Mouse (Mus musculus): Measurements from ENCODE around the gene Inafm1. TPM values are rescaled to one million over a fixed set of nuclear protein-coding genes. Genes with fewer than 3 reads are reported as not detected.
A peak's percentile ranks its signal among the peaks of the same experiment; 100 is the strongest.

The Inafm1 gene
- total RNA-seq, 1 experiment = 2.1 TPM

- peaks cover 1 to 2% of the 10 kb centered on the region in 2 experiments; a peak in 1 of 4 replicates for H3K4me1 ChIP-seq (ENCODE audit: control insufficient read depth in 2 of 2, insufficient read depth in 2 of 2, low read length in 2 of 2, poor library complexity in 1 of 2)
- no peaks in the 10 kb centered on the region for H3K9me3 ChIP-seq (ENCODE audit: control insufficient read depth, insufficient read depth, low read depth, low read length)
- DNase-seq (ENCODE audit: low read depth, low spot score) = no peak
- no peak overlapping the region for H3K9ac ChIP-seq (ENCODE audit: insufficient read depth, low read depth, low read length, poor library complexity, severe bottlenecking)
- TF ChIP-seq ZNF384 (IDR thresholded peaks at IDR 0.05; ENCODE audit: low read depth, low read length) = no peak
- no peak for TF ChIP-seq CHD2 (IDR thresholded peaks at IDR 0.05; ENCODE audit: low read depth, low read length)
- no peak for TF ChIP-seq MAFK (IDR thresholded peaks at IDR 0.05; ENCODE audit: insufficient read depth, low read depth, low read length)
- no peak overlapping the region for H3K4me3 ChIP-seq (ENCODE audit: insufficient read depth in 1 of 2, low read depth in 1 of 2, low read length in 2 of 2, poor library complexity in 1 of 2, severe bottlenecking in 1 of 2)
- in situ Hi-C loops (cut with MboI; ENCODE audit: low sequenced_read_pairs in 2 of 2, unreplicated experiment in 2 of 2) = no loop called here
- H3K36me3 ChIP-seq (ENCODE audit: control insufficient read depth, insufficient read depth, low read length, poor library complexity, severe bottlenecking) = no peaks in the 10 kb centered on the region
- no peak overlapping the region for H3K27ac ChIP-seq (ENCODE audit: insufficient read depth, low read depth, low read length, poor library complexity, severe bottlenecking)
These were observed 33.0 kb downstream of the Inafm1 start for GRCm38 (mm10) chr7:16240281-16240977.

GRCm38 (mm10) chr7:16239554-16239997 lies 33.8 kb downstream of the Inafm1 start:
- no peak overlapping the region for H3K27ac ChIP-seq (ENCODE audit: insufficient read depth, low read depth, low read length, poor library complexity, severe bottlenecking)
- no peak for DNase-seq (ENCODE audit: low read depth, low spot score)
- H3K4me3 ChIP-seq (ENCODE audit: insufficient read depth in 1 of 2, low read depth in 1 of 2, low read length in 2 of 2, poor library complexity in 1 of 2, severe bottlenecking in 1 of 2) = no peak overlapping the region
- no peaks in the 10 kb centered on the region for H3K9me3 ChIP-seq (ENCODE audit: control insufficient read depth, insufficient read depth, low read depth, low read length)
- no peaks in the 10 kb centered on the region for H3K36me3 ChIP-seq (ENCODE audit: control insufficient read depth, insufficient read depth, low read length, poor library complexity, severe bottlenecking)
- H3K4me1 ChIP-seq (ENCODE audit: control insufficient read depth in 2 of 2, insufficient read depth in 2 of 2, low read length in 2 of 2, poor library complexity in 1 of 2) = peaks cover 1 to 2% of the 10 kb centered on the region in 2 experiments; a peak in 1 of 4 replicates
- in situ Hi-C loops (cut with MboI; ENCODE audit: low sequenced_read_pairs in 2 of 2, unreplicated experiment in 2 of 2) = no loop called here
- no peak for TF ChIP-seq ZC3H11A (IDR thresholded peaks at IDR 0.05; ENCODE audit: borderline replicate concordance, low read depth, low read length)
- TF ChIP-seq CHD2 (IDR thresholded peaks at IDR 0.05; ENCODE audit: low read depth, low read length) = no peak
- no peak for TF ChIP-seq HCFC1 (IDR thresholded peaks at IDR 0.05; ENCODE audit: borderline replicate concordance, insufficient read depth, low read length)
- no peak for TF ChIP-seq MAFK (IDR thresholded peaks at IDR 0.05; ENCODE audit: insufficient read depth, low read depth, low read length)
- TF ChIP-seq ZNF384 (IDR thresholded peaks at IDR 0.05; ENCODE audit: low read depth, low read length) = no peak
- H3K9ac ChIP-seq (ENCODE audit: insufficient read depth, low read depth, low read length, poor library complexity, severe bottlenecking) = no peak overlapping the region

- Histone ChIP-seq H3K4me3 (ENCODE audit: insufficient read depth in 1 of 2, low read depth in 1 of 2, low read length in 2 of 2, poor library complexity in 1 of 2, severe bottlenecking in 1 of 2) (no peak overlapping the region), H3K27ac (ENCODE audit: insufficient read depth, low read depth, low read length, poor library complexity, severe bottlenecking) (no peak overlapping the region), H3K9ac (ENCODE audit: insufficient read depth, low read depth, low read length, poor library complexity, severe bottlenecking) (no peak overlapping the region), H3K4me1 (ENCODE audit: control insufficient read depth in 2 of 2, insufficient read depth in 2 of 2, low read length in 2 of 2, poor library complexity in 1 of 2) (peaks cover 2 to 4% of the 10 kb centered on the region in 2 experiments; a peak in 2 of 4 replicates), H3K36me3 (ENCODE audit: control insufficient read depth, insufficient read depth, low read length, poor library complexity, severe bottlenecking) (no peaks in the 10 kb centered on the region), H3K9me3 (ENCODE audit: control insufficient read depth, insufficient read depth, low read depth, low read length) (no peaks in the 10 kb centered on the region)
- in situ Hi-C loops (cut with MboI; ENCODE audit: low sequenced_read_pairs in 2 of 2, unreplicated experiment in 2 of 2) = no loop called here
- TF ChIP-seq ZC3H11A (IDR thresholded peaks at IDR 0.05; ENCODE audit: borderline replicate concordance, low read depth, low read length) (no peak), MAFK (IDR thresholded peaks at IDR 0.05; ENCODE audit: insufficient read depth, low read depth, low read length) (peak; percentile 77)
- DNase-seq (ENCODE audit: low read depth, low spot score) = peak; percentile 42
These were observed 43.5 kb downstream of the Inafm1 start for GRCm38 (mm10) chr7:16229869-16230268.

Other genes starting within 250 kb of the Inafm1 start
- 3.5 and 3.6 TPM in 2 replicates for gene Bicra, start 225.7 kb downstream of the Inafm1 start, total RNA-seq (2012; rRNA removed)
- gene Zfp541, start 211.8 kb downstream of the Inafm1 start, total RNA-seq (2012; rRNA removed) = 0.36 and 0.53 TPM in 2 replicates
- gene Napa, start 175.2 kb downstream of the Inafm1 start, total RNA-seq (2012; rRNA removed) = 99.5 and 103 TPM in 2 replicates
- 15.4 and 20.0 TPM in 2 replicates for gene Kptn, start 153.7 kb downstream of the Inafm1 start, total RNA-seq (2012; rRNA removed)
- gene Slc8a2, start 143.8 kb downstream of the Inafm1 start, total RNA-seq (2012; rRNA removed) = 3.1 and 7.8 TPM in 2 replicates
- 2.6 and 3.8 TPM in 2 replicates for gene Meis3, start 98.5 kb downstream of the Inafm1 start, total RNA-seq (2012; rRNA removed)
- 8.6 and 11.0 TPM in 2 replicates for gene Dhx34, start 51.6 kb downstream of the Inafm1 start, total RNA-seq (2012; rRNA removed)
- gene C5ar2, start 29.5 kb downstream of the Inafm1 start, total RNA-seq (2012; rRNA removed) = 0.05 and 0.13 TPM in 2 replicates
- gene C5ar1, start 14.1 kb downstream of the Inafm1 start, total RNA-seq (2012; rRNA removed) = not detected in 2 replicates
- 53.9 and 70.3 TPM in 2 replicates for gene Ccdc9, start 13.2 kb upstream of the Inafm1 start, total RNA-seq (2012; rRNA removed)
- gene Bbc3, start 34.8 kb upstream of the Inafm1 start, total RNA-seq (2012; rRNA removed) = 21.9 and 34.9 TPM in 2 replicates
- gene Sae1, start 114.2 kb upstream of the Inafm1 start, total RNA-seq (2012; rRNA removed) = 163 and 213 TPM in 2 replicates
- 43.7 and 43.9 TPM in 2 replicates for gene Zc3h4, start 127.3 kb upstream of the Inafm1 start, total RNA-seq (2012; rRNA removed)
- gene Tmem160, start 179.2 kb upstream of the Inafm1 start, total RNA-seq (2012; rRNA removed) = 82.7 and 117 TPM in 2 replicates
- 0.22 and 0.48 TPM in 2 replicates for gene Npas1, start 204.1 kb upstream of the Inafm1 start, total RNA-seq (2012; rRNA removed)